Mouse (Mus musculus) lung, postnatal 0 days (tissue): ENCODE data around the gene Sp8. TPM values are rescaled to one million over a fixed set of nuclear protein-coding genes. Genes with fewer than 3 reads are reported as not detected.

Experiments used
- ATAC-seq: fragments of 200-750 bp; cut with Nextera tagmentation; 2 replicates; pipeline ENCODE4 v1.8.0; 2017; ENCODE audit warnings: moderate library complexity
- DNase-seq: peaks from one replicate; pipeline ENCODE4 v3.0.0-alpha.2; 2016; ENCODE audit warnings: low spot score
- H3K27ac ChIP-seq: fragments of 300-500 bp; sonication (generic); 2 replicates; pipeline ENCODE4 v1.5.1; 2014; ENCODE audit warnings: antibody characterized with exemption, mild to moderate bottlenecking, low read length, mixed read lengths
- H3K27me3 ChIP-seq: fragments of 300-500 bp; sonication (generic); replicated peaks from 2 replicates; pipeline ENCODE4 v1.6.1; 2014; ENCODE audit warnings: low read length, mixed read lengths; ENCODE audit not compliant: insufficient read depth
- H3K36me3 ChIP-seq: fragments of 300-500 bp; sonication (generic); 2 replicates; pipeline ENCODE4 v1.6.1; 2014; ENCODE audit warnings: low read length, mixed read lengths; ENCODE audit not compliant: insufficient read depth
- H3K4me1 ChIP-seq: fragments of 300-500 bp; sonication (generic); 2 replicates; pipeline ENCODE4 v1.6.1; 2014; ENCODE audit warnings: antibody characterized with exemption, low read depth, low read length, mixed read lengths; ENCODE audit not compliant: insufficient read depth
- H3K4me2 ChIP-seq: fragments of 300-500 bp; sonication (generic); replicated peaks from 2 replicates; pipeline ENCODE4 v1.6.1; 2014; ENCODE audit warnings: low read depth, mild to moderate bottlenecking, low read length, moderate library complexity, mixed read lengths
- H3K4me3 ChIP-seq: fragments of 300-500 bp; sonication (generic); 2 replicates; pipeline ENCODE4 v1.5.1; 2014; ENCODE audit warnings: low read depth, low read length
- H3K9ac ChIP-seq: fragments of 300-500 bp; sonication (generic); replicated peaks from 2 replicates; pipeline ENCODE4 v1.6.1; 2014; ENCODE audit warnings: low read depth, mild to moderate bottlenecking
- H3K9me3 ChIP-seq: fragments of 300-500 bp; sonication (generic); 2 replicates; pipeline ENCODE4 v1.6.1; 2016; ENCODE audit warnings: low read length, mixed read lengths
- CTCF ChIP-seq: IDR thresholded peaks from 2 replicates; pipeline ENCODE4 v1.5.1; 2016; ENCODE audit warnings: antibody characterized with exemption, mild to moderate bottlenecking
- EP300 ChIP-seq: IDR thresholded peaks from 2 replicates; pipeline ENCODE4 v1.6.1; 2016; ENCODE audit warnings: antibody characterized with exemption, mild to moderate bottlenecking, control low read depth
- WGBS: fragments of 180-500 bp; shearing (Covaris S2); extraction: QIAGEN DNeasy Blood & Tissue Kit; methylation state at CpG from one replicate; pipeline ENCODE4 v1.1.7; 2014; 5-methylcytosine and 5-hydroxymethylcytosine counted together
- polyA plus RNA-seq: library from polyadenylated mRNA; unstranded; fragments of >200 nt; fragmentation: Nextera tagmentation; extraction: Ambion mirVana; gene quantifications from 2 replicates; pipeline ENCODE4 v1.2.1, GENCODE M21; 2015

The Sp8 gene
- polyA plus RNA-seq, 1 experiment from 2014 or later, result not detected

- Histone ChIP-seq H3K27ac (no peak overlapping the region), H3K9ac (no peak overlapping the region), H3K4me2 (no peak overlapping the region), H3K9me3 (no peaks in the 10 kb centered on the region), H3K4me3 (no peak overlapping the region), H3K36me3 (no peaks in the 10 kb centered on the region), H3K27me3 (no peaks in the 10 kb centered on the region), H3K4me1 (no peaks in the 10 kb centered on the region)
- DNase-seq (peak; percentile 70), ATAC-seq (peak; percentile 67)
- WGBS, result 73% methylated on average over 2 of the region's 2 CpGs
- TF ChIP-seq EP300, result peak; percentile 43; the same call in 1 of the 2 replicates
- TF ChIP-seq CTCF, result no peak
Measured at GRCm38 (mm10) chr12:118887964-118888363, 41.8 kb downstream of the Sp8 start.

Other genes with a start within 250 kb of the Sp8 start
- gene Abcb5, start 120.1 kb downstream of the Sp8 start, polyA plus RNA-seq, result not detected in 2 replicates